Mouse (Mus musculus) hindbrain, embryonic 16.5 days (tissue): ENCODE data around the gene Mrpl42. TPM values are rescaled to one million over a fixed set of nuclear protein-coding genes. Genes with fewer than 3 reads are reported as not detected.
"Not testable (repeated sequence)": the region's sequence is repeated elsewhere in the genome, so short reads cannot be mapped to it uniquely, and the experiment has no call there.

Source experiments
- ATAC-seq: fragments of 200-750 bp; cut with Nextera tagmentation; 2 replicates; pipeline ENCODE4 v1.8.0; 2017; ENCODE audit warnings: moderate TSS enrichment, moderate library complexity
- H3K27ac ChIP-seq: fragments of 300-500 bp; sonication (generic); 2 replicates; pipeline ENCODE4 v1.5.1; 2014; ENCODE audit warnings: low read depth, mild to moderate bottlenecking, control low read depth, low read length, moderate library complexity
- H3K27me3 ChIP-seq: fragments of 300-500 bp; sonication (generic); replicated peaks from 2 replicates; pipeline ENCODE4 v1.6.1; 2014; ENCODE audit warnings: low read length; ENCODE audit not compliant: control insufficient read depth, insufficient read depth
- H3K36me3 ChIP-seq: fragments of 300-500 bp; sonication (generic); 2 replicates; pipeline ENCODE4 v1.6.1; 2014; ENCODE audit warnings: mild to moderate bottlenecking, low read length, moderate library complexity, mixed read lengths; ENCODE audit not compliant: control insufficient read depth, insufficient read depth
- H3K4me1 ChIP-seq: fragments of 300-500 bp; sonication (generic); 2 replicates; pipeline ENCODE4 v1.6.1; 2014; ENCODE audit warnings: low read depth, low read length; ENCODE audit not compliant: control insufficient read depth, insufficient read depth
- H3K4me2 ChIP-seq: fragments of 300-500 bp; sonication (generic); 2 replicates; pipeline ENCODE4 v1.6.1; 2014; ENCODE audit warnings: mild to moderate bottlenecking, low read length, control low read depth, moderate library complexity
- H3K4me3 ChIP-seq: fragments of 300-500 bp; sonication (generic); 2 replicates; pipeline ENCODE4 v1.5.1; 2014; ENCODE audit warnings: mild to moderate bottlenecking, low read length, control low read depth, moderate library complexity
- H3K9ac ChIP-seq: fragments of 300-500 bp; sonication (generic); 2 replicates; pipeline ENCODE4 v1.6.1; 2014; ENCODE audit warnings: low read depth, mild to moderate bottlenecking, control low read depth, low read length, moderate library complexity
- H3K9me3 ChIP-seq: fragments of 300-500 bp; sonication (generic); 2 replicates; pipeline ENCODE4 v1.6.1; 2014; ENCODE audit warnings: mild to moderate bottlenecking, low read length, moderate library complexity; ENCODE audit not compliant: control insufficient read depth
- WGBS: fragments of 180-500 bp; shearing (Covaris S2); extraction: QIAGEN DNeasy Blood & Tissue Kit; methylation state at CpG from one replicate; pipeline ENCODE4 v1.1.7; 2014; 5-methylcytosine and 5-hydroxymethylcytosine counted together
- polyA plus RNA-seq: library from polyadenylated mRNA; unstranded; fragments of >200 nt; fragmentation: Nextera tagmentation; extraction: Ambion mirVana; gene quantifications from 2 replicates; pipeline ENCODE4 v1.2.1, GENCODE M21; 2015

Gene Mrpl42
- polyA plus RNA-seq: 260 and 270 TPM in 2 replicates

DNA sequence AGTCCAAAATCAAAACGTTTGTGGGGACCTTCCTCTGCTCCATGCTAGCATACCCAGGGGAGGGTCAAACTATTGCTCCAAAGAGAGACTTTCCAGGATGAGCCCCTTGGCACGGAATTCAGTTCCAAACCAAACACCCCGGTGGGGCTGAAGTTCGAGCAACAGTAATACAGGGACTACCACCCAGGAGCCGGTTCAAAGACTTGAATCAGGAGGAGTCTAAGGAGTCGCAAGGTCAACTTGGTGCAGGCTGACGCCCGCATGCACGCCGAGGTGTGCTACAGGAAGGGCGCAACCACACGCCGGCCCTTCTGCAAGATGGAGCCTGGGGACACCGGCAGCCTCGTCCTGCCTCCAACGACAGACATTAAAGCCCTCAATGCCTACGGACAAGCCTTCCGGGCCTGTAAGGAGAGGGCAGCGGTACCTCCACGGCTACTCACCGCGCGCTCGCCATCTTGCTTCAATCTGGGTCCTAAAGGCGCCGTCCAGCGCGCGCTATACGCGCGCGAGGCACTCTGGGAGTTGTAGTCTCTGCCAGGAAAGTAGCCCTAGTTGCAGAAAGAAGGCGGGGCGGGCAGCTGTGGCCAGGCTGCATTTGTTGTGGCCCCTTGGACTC, at the start of gene Mrpl42:
Mrpl42 (minus strand) TSS at position 478 of the 619 bp plus-strand sequence.
- peak; percentile 97 for ATAC-seq
- WGBS: under 1% methylated on average over 35 of the region's 35 CpGs

DNA sequence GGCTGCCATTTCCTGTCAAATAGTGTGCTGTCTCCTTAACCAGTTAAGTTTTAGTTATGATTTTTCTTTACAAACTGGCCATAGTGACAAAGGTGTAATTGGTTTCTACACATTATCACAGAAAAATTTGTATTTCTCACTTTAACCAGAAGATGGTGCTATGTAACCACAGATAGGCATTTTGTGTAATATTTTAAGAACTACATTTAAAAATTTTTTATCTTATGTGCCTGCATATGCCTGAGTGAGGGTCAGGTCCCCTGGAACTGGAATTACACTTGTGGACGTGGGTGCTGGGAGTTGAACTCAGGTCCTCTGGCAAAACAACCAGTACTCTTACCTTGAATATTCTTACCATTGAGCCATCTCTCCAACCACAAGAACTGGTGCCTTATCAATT, 48.8 kb upstream of the Mrpl42 start:
- Histone ChIP-seq H3K4me3 (no peak overlapping the region), H3K9me3 (no peaks in the 10 kb centered on the region), H3K9ac (no peak overlapping the region), H3K4me1 (peaks cover 5% of the 10 kb centered on the region), H3K4me2 (no peak overlapping the region), H3K27me3 (no peaks in the 10 kb centered on the region), H3K36me3 (peaks cover 5% of the 10 kb centered on the region; the same call in 1 of the 2 replicates), H3K27ac (no peak overlapping the region)
- 67% methylated on average over 1 of the region's 1 CpGs for WGBS
- no peak for ATAC-seq

More for the DNA sequence above, at the start of gene Mrpl42:
- Histone ChIP-seq H3K4me1 (peaks cover 9% of the 10 kb centered on the region), H3K27me3 (no peaks in the 10 kb centered on the region), H3K4me3 (peak within 1 kb of the TSS; percentile 65), H3K9ac (peak within 1 kb of the TSS; percentile 82), H3K4me2 (peak within 1 kb of the TSS; percentile 69), H3K36me3 (peaks cover 3% of the 10 kb centered on the region; the same call in 1 of the 2 replicates), H3K27ac (peak within 1 kb of the TSS; percentile 88), H3K9me3 (no peaks in the 10 kb centered on the region)

DNA sequence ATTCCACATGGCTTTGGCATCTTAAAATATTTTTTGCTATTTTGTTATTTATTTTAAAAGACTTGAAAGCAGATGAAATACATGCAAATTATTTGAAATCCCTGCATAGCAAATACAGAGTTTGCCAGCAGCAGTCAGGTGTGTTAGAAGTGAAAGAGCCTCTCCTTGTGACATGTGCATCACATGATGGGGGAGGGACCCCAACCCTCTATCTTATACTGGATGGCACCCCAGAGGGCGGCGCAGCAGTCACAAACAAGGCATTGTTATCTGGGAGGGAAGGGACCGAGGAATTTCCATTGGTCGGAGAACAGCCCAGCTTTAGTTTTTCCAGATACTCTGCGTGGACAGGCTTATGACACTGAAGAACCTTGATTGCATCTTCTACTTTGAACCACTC, 47.3 kb upstream of the Mrpl42 start:
- 64% methylated on average over 5 of the region's 5 CpGs for WGBS
- ATAC-seq, H3K4me2 ChIP-seq, H3K4me1 ChIP-seq, H3K9me3 ChIP-seq, H3K9ac ChIP-seq, H3K27ac ChIP-seq, H3K27me3 ChIP-seq, H3K4me3 ChIP-seq, H3K36me3 ChIP-seq: not testable (repeated sequence)

DNA sequence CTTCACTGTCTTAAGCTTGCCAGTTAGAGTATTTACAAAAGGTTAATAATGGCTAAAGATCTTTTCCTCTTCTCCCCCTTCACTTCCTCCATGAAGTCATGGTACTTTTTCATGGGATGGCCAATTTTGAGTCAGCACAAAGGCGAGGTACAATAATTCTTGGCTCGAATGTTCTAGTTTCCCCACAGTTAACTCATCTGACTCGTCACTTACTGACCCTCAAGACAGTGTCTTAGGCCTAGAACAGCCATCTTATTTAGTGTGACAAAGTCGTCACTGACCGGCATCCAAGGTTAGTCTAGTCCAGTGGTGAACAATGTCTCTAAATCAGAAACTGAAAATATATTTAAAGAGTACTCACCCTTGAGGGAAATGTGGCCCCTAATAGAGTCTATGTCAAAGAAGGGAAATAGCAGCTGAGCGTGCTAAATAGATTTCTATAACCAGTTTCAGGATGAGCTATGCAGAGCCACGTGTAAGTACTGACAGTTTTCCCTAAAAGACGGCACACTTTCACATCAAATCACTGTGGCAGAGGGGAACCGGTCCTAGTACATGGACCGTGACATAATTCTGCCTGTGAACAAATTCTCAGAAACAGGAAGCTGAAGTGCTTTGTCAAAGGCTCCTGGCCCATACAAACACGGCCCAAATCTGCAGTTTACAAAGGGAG, 46.5 kb upstream of the Mrpl42 start:
- WGBS: 81% methylated on average over 11 of the region's 11 CpGs
- H3K36me3 ChIP-seq: peaks cover 5% of the 10 kb centered on the region; the same call in 1 of the 2 replicates
- no peaks in the 10 kb centered on the region for H3K9me3 ChIP-seq
- peaks cover 5% of the 10 kb centered on the region for H3K4me1 ChIP-seq
- H3K9ac ChIP-seq: no peak overlapping the region
- H3K27me3 ChIP-seq: no peaks in the 10 kb centered on the region
- no peak overlapping the region for H3K4me2 ChIP-seq
- no peak for ATAC-seq
- H3K4me3 ChIP-seq: no peak overlapping the region
- H3K27ac ChIP-seq: no peak overlapping the region

DNA sequence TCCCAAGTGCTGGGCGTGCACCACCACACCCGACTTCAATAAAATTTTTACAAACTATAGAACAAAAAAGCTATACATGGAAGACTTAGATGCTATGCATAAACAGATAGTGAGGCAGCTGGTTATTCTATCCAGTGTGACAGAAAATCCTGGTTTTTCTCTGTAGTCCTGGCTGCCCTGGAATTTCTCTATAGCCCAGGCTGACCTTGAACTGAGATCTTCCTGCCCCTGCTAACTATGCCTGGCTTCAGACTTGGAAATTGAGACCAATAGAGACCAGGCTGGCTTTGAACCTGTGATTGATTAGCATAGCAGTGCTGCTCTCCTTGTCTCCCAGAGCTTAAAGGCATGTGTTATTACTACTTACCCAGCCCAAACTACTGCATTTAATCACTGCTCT, 44.4 kb upstream of the Mrpl42 start:
- 91% methylated on average over 2 of the region's 2 CpGs for WGBS
- no peak overlapping the region for H3K9ac ChIP-seq
- H3K9me3 ChIP-seq: no peaks in the 10 kb centered on the region
- H3K4me3 ChIP-seq: no peak overlapping the region
- H3K27ac ChIP-seq: no peak overlapping the region
- H3K4me1 ChIP-seq: no peaks in the 10 kb centered on the region
- H3K27me3 ChIP-seq: no peaks in the 10 kb centered on the region
- no peak overlapping the region for H3K4me2 ChIP-seq
- H3K36me3 ChIP-seq: peaks cover 5% of the 10 kb centered on the region; the same call in 1 of the 2 replicates
- no peak for ATAC-seq

DNA sequence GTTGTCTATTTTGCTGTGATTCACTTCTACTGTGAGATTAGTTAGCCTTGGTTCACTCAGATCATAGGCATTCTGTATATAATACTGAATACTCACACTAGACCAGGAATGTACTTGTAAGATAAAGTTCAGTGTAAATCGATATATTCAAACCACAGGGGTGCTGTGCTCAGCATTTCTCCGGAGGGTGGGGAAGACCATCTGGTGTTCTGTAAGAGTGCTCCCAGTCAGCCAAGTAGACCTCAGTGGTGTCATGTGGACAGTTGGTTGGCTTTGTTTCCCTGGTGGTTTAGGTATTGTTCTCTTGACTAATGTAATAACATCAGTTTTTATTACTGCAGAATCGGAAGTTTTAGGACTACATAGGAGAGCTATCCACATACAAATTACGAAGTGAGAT, 43.3 kb upstream of the Mrpl42 start:
- Histone ChIP-seq H3K4me1 (no peaks in the 10 kb centered on the region), H3K4me3 (no peak overlapping the region), H3K27me3 (no peaks in the 10 kb centered on the region), H3K36me3 (peaks cover 5% of the 10 kb centered on the region; the same call in 1 of the 2 replicates), H3K9me3 (no peaks in the 10 kb centered on the region), H3K4me2 (no peak overlapping the region), H3K9ac (no peak overlapping the region), H3K27ac (no peak overlapping the region)
- peak; percentile 22; the same call in 1 of the 2 replicates for ATAC-seq
- 59% methylated on average over 4 of the region's 4 CpGs for WGBS

DNA sequence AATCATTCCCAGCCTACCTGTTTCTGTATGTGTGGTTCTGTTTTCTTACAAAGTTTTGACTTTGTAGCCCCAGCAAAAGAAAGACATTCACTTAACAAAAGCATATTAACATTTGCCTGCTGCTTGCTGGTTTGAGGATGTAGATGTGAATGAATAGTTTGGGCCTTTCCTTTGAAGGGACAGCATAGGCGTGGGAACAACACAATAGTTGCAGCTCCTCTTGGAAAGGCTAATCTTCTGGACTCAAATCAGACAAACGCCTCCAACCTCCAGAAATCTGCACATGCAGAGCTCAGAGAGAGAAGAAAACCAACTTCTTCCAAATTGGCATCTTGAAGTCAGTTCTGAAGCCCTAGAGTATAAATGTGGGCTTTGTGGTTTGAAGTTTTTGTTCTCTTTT, 42.9 kb upstream of the Mrpl42 start:
- H3K27ac ChIP-seq: no peak overlapping the region
- H3K4me1 ChIP-seq: no peaks in the 10 kb centered on the region
- H3K9ac ChIP-seq: no peak overlapping the region
- H3K36me3 ChIP-seq: peaks cover 5% of the 10 kb centered on the region; the same call in 1 of the 2 replicates
- no peaks in the 10 kb centered on the region for H3K27me3 ChIP-seq
- no peak for ATAC-seq
- H3K9me3 ChIP-seq: no peaks in the 10 kb centered on the region
- 78% methylated on average over 2 of the region's 2 CpGs for WGBS
- H3K4me2 ChIP-seq: no peak overlapping the region
- H3K4me3 ChIP-seq: no peak overlapping the region

DNA sequence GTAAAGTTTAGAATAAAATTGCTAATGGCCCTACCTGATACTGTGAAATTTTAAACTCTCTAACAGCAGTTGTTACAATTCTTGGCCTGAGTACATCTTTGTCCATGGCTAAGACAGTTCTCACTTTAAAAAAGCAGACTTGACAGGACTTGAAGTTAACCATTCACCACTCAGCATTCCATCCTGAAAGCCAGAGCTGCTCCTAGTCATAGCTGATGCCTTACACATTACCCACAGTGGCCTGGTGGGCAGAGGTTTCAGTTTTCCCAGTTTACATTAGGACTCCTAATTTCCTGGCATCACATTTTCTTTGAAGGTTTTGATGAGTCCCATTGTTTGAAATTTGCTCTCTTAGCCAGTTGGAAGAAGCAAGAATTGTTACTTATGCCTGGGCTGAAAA, 42.3 kb upstream of the Mrpl42 start:
- no peak for ATAC-seq

DNA sequence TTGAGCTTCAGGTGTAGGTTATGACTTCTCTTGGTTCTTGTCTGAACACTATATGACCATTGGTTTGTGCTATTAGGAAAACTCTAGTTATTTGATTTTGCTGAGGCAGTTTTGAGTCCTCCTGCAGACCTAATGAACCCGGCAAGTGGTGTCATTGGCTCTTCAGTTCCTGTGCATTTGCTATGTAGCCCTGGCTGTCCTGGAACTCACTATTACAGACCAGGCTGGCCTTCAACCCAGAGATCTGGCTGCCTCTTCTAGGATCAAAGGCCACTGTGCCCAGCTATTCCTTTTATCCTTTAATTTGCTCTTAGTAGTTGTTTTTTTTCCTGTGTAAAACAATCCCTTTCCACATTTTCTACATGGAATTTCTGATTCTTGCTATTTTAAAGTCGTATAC, 41.6 kb upstream of the Mrpl42 start:
- WGBS: 95% methylated on average over 2 of the region's 2 CpGs
- no peak overlapping the region for H3K4me3 ChIP-seq
- H3K36me3 ChIP-seq: peaks cover 4% of the 10 kb centered on the region; the same call in 1 of the 2 replicates
- ATAC-seq: no peak
- H3K27me3 ChIP-seq: no peaks in the 10 kb centered on the region
- H3K4me1 ChIP-seq: no peaks in the 10 kb centered on the region
- H3K4me2 ChIP-seq: no peak overlapping the region
- H3K9me3 ChIP-seq: no peaks in the 10 kb centered on the region
- H3K9ac ChIP-seq: no peak overlapping the region
- no peak overlapping the region for H3K27ac ChIP-seq

More for the DNA sequence above, 42.3 kb upstream of the Mrpl42 start:
- Histone ChIP-seq H3K9ac (no peak overlapping the region), H3K27me3 (no peaks in the 10 kb centered on the region), H3K9me3 (no peaks in the 10 kb centered on the region), H3K27ac (no peak overlapping the region), H3K36me3 (peaks cover 5% of the 10 kb centered on the region; the same call in 1 of the 2 replicates), H3K4me3 (no peak overlapping the region), H3K4me1 (no peaks in the 10 kb centered on the region), H3K4me2 (no peak overlapping the region)
